Mouse (Mus musculus) inflammation-experienced regulatory T-cells, adult 6 months (primary cell): ENCODE data around the gene 4930595D18Rik. TPM values are rescaled to one million over a fixed set of nuclear protein-coding genes. Genes with fewer than 3 reads are reported as not detected.

ENCODE experiments used
- ATAC-seq: one replicate; pipeline ENCODE4 v1.8.0; 2017
- polyA plus RNA-seq, 3 experiments: library from polyadenylated mRNA; unstranded; fragments of 100-300 nt; shearing (Covaris generic); gene quantifications; one replicate each; pipeline ENCODE4 v1.2.1; 2017

4930595D18Rik gene
- polyA plus RNA-seq, 3 experiments from 2014 or later = 1.4 to 1.5 TPM; not detected in 1

DNA sequence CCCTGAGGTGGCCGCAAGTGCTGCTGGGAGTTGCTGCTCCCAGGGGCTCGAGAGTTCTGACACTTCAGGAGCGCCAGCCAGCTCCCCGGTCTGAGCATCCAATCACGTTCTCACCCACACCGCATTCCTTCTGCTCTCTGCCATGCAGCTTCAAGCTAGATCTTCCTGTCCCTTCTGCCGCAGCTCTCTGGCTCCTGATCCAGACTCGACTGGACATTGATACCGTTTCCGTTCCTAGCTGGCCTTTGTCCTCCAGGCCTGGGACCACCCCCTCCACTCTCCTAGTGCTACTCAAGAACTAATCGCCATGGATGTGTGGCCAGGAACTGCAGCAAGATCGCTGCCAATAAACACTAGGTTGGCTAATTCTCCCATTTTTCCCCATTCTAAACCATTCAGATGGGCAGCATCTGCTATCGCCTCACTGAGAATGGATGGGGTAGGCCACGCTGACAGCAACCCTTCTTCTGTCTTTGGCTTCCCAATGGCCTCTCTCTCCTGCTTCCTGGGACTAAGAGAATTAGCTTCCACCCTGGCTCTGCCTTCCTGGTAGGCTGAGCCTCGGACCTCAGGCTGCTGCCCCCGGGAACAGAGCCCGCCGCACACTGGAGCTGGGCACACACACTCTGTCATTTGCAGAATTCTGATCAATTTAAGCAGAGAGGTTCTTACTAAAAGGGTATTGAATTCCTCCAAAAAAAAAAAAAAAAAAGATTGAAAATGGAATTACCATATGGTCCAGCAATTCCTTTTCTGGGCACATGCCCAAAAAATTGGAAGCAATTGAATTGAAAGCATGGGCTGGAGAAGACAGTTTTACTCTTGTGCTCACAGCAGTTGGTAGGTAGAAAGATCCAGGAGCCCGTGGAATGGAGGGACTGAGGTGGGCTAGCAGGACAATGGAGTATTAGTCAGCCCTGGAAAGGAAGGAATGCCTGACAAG, 49.2 kb downstream of the 4930595D18Rik start:
- ATAC-seq = no peak

DNA sequence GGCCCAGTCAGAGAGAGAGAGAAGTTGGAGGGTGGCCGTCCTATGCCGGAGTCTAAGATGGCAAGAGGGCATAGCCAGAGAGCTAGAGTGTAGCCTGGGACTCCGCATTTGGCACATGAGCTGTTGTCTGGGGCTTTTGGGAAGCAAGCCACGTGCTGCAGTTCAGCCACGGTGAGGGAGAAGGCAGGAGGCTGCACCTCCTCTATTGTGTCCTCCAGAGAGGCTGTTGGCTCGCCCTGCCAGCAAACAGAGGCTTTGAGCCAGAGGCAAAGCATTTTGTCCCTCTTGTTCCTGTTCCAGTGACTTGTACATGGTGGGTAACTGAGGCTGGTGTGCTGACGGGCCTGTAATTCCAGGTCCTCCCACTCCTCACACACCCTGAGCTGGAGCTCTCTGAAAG, 50.1 kb downstream of the 4930595D18Rik start:
- ATAC-seq = no peak

DNA sequence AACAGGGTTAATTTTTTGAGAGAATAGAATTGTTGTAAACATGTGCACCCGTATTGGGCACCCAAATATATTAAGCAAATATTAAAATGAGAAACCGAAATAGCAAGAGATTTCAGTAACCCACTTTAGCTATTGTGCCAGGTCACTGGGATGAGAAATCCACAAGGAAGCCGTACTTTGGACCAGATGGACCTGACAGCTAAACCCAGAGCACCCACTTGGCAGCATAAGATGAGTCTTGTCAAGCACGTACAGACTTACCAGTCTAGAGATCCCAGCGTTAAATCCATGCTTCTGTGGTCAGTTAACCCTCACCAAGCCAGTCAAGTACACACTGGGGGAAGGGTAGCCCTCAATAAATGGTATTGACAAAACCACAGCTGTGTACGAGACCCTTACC, 58.6 kb downstream of the 4930595D18Rik start:
- ATAC-seq = no peak

DNA sequence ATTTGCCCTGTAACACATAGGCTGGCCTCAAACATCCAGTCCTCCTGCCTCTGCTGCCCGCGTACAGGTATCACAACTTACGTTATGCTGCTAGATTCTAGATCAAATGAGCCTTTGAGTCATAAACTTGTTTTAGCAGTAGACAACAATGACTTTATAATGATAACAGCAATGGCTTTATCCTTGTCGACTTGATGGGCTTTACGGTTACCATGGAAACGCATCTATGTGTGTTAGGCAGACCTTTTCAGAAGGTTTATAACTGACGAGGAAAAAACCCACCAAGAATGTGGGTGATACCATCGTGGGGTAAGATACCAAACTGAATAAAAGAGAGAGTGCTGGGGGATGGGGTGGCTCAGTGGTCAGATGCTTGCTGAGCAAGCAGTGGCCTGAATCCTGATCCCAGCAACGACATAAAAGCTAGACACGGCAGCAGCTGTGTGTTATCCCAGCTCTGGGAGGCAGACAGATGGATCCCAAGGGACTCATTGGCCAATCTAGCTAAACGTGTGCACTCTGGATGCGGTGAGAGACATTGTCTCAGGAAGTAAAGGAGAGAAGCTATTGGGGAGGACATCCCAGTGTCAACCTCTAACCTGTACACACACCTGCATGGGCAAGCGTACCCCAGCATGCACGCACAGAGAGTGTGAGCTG, 59.6 kb downstream of the 4930595D18Rik start:
- no peak for ATAC-seq

DNA sequence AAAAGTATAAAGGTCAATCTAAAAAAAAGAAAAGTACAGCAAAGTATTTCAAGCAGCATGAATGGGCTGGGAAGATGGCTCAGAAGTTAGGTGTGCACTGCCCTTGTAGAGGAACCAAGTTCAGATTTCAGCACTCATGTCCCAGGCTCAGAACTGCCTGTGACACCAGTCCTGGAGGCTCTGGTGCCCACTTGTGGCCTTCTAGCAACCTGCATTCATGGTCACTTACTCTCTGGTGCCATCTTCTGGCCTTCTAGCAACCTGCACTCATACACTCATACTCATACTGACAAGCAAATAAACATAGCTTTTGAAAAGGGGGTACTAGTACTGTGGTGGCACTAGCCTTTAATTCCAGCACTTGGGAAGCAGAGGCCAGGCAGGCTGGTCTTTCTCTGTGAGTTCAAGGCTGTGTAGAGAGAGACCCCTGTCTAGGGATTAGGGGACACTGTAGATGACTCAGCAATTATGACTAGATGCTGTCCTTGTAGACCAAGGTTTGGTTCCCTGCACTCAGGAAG, 61.9 kb downstream of the 4930595D18Rik start:
- ATAC-seq = no peak

DNA sequence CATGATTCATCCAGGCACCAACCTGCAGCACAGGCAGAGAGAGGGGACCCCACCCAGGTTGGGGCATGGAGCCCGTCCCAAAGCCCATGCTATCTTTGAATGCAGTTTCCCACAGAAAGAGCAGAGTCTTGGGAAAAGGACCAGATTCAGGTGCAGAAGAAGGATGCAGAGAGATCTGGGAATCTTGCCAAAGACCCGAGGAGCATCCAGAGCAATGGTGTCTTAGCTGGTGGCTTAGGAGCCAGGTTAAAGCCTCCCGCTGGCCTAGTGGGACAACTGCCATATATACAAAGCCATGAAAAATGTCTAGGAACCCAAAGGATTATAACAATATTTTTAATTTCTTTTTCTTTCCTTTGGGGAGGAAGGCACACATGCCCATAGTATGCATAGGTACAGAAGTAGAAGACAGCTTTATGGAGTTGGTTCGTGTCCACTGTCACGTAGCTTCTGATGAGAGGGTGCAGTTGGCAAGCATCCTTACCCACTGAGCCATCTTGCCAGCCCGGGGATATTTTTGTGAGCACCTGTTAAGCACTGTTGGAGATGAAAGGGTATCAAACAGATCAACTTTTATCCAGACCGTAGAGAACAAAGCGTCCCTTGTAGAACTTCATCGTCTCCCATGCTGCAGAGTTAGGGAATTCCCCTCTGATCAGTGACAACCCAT, 63.2 kb downstream of the 4930595D18Rik start:
- no peak for ATAC-seq

DNA sequence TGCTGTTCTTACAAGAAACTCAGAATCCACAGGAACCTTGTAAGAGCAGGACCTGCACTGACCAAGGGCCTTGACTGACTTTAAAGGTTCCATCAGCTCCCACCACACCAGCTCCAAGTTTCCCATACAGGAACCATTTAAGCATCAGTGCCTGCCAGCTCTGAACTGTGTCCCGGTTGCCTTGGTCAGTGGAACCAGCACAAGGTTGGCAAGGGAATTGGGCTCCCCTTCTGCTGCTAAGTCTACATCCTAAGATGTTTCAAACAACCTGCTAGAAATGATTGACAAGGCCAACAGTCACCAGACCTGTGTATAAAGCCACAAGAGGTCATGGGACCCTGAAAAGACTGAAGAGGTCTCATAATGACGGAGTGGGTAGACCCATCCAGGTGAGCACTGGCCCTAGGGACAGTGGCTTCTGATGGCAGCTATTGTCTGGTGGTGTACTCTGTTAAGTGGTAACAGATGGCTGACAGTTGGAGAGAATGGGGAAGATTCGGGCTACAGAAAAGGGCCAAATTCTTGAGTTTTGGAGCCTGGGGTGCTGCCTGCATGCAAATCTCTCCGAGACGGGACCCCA, 64.7 kb downstream of the 4930595D18Rik start:
- no peak for ATAC-seq

DNA sequence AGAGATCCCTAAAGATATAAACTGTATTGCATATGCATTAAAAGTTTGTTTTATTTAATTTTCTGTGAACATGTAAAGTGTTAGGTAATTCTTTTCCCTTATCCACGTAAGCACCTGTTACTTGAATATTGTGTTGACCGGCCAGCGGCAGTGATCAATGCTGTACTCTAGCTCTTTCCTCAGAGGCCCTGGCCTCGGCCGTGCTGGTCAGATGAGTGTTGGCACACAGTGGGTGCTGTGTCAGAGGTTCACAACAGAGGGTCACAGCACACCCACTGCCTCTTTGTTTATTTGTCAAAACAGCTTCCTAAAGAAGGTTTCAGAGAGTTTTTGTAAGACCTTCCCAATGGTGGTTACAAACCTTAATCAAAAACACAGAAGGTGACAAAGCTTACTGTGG, 69.7 kb downstream of the 4930595D18Rik start:
- no peak for ATAC-seq

DNA sequence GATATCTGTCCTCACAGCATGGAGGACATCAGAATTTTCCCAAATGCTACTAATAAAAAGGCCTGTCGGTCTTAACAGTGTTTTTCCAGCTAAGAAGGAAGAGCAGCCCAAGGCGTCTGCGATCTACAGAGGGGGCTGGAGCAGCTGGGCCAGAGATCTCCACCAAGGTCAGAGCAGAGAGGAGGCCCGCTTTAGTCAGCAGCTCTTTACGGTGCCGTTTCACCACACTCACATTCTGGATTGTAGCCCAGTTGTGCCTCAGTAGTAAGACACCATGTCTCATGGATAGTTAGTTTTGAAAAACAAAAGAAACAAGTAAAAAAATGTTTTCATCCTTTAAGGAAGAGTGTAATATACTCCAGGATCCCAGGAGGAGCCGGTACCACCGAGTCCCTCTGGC, 73.1 kb downstream of the 4930595D18Rik start:
- ATAC-seq = no peak

Other genes with a start within 250 kb of the 4930595D18Rik start
- 1 to 10 TPM in 1 of 3 experiments, under 1 TPM in 2; 0.28 to 1.4 (median 0.61) TPM for gene Ankrd9, start 205.5 kb downstream of the 4930595D18Rik start, polyA plus RNA-seq
- 10 to 100 TPM; 13.6 to 19.7 (median 14.7) TPM for gene Rcor1, start 145.1 kb downstream of the 4930595D18Rik start, polyA plus RNA-seq
- 10 to 100 TPM; 12.6 to 15.8 (median 13.7) TPM for gene Traf3, start 18.1 kb downstream of the 4930595D18Rik start, polyA plus RNA-seq
- gene Amn, start 86.6 kb upstream of the 4930595D18Rik start, polyA plus RNA-seq = not detected
- 1 to 10 TPM in 1 of 3 experiments, under 1 TPM in 2; 0.19 to 1.3 (median 0.67) TPM for gene Cdc42bpb, start 193.2 kb upstream of the 4930595D18Rik start, polyA plus RNA-seq
- 1 to 10 TPM in 1 of 3 experiments, not detected in 2; 3.5 TPM for gene Lbhd2, start 222.3 kb upstream of the 4930595D18Rik start, polyA plus RNA-seq
- gene Exoc3l4, start 232.5 kb upstream of the 4930595D18Rik start, polyA plus RNA-seq = not detected